Mouse (Mus musculus) limb, embryonic 11.5 days (tissue): ENCODE measurements around the gene Sytl1. TPM values are rescaled to one million over a fixed set of nuclear protein-coding genes. Genes with fewer than 3 reads are reported as not detected.

Source experiments
- ATAC-seq: fragments of 200-750 bp; cut with Nextera tagmentation; 2 replicates; pipeline ENCODE4 v1.8.0; 2017; ENCODE audit warnings: low read depth; ENCODE audit not compliant: insufficient number of reproducible peaks, low FRiP score, low TSS enrichment
- DNase-seq: peaks from one replicate; pipeline ENCODE4 v3.0.0-alpha.2; 2015; ENCODE audit warnings: low spot score
- H3K27ac ChIP-seq: fragments of 300-500 bp; sonication (generic); replicated peaks from 2 replicates; pipeline ENCODE4 v1.5.1; 2014; ENCODE audit warnings: low read depth, mild to moderate bottlenecking, low read length
- H3K27me3 ChIP-seq: fragments of 300-500 bp; sonication (generic); 2 replicates; pipeline ENCODE4 v1.6.1; 2014; ENCODE audit warnings: mild to moderate bottlenecking, low read length, mixed read lengths; ENCODE audit not compliant: control insufficient read depth, insufficient read depth
- H3K36me3 ChIP-seq: fragments of 300-500 bp; sonication (generic); 2 replicates; pipeline ENCODE4 v1.6.1; 2014; ENCODE audit warnings: mild to moderate bottlenecking, low read length, moderate library complexity, mixed read lengths; ENCODE audit not compliant: control insufficient read depth, insufficient read depth
- H3K4me1 ChIP-seq: fragments of 300-500 bp; sonication (generic); 2 replicates; pipeline ENCODE4 v1.6.1; 2014; ENCODE audit warnings: low read length, mixed read lengths; ENCODE audit not compliant: control insufficient read depth, insufficient read depth
- H3K4me2 ChIP-seq: fragments of 300-500 bp; sonication (generic); 2 replicates; pipeline ENCODE4 v1.6.1; 2014; ENCODE audit warnings: low read depth, mild to moderate bottlenecking, moderate library complexity; ENCODE audit not compliant: severe bottlenecking
- H3K4me3 ChIP-seq: fragments of 300-500 bp; sonication (generic); 2 replicates; pipeline ENCODE4 v1.5.1; 2014; ENCODE audit warnings: low read depth, low read length
- H3K9ac ChIP-seq: fragments of 300-500 bp; sonication (generic); 2 replicates; pipeline ENCODE4 v1.6.1; 2014; ENCODE audit warnings: mild to moderate bottlenecking, low read length
- H3K9me3 ChIP-seq: fragments of 300-500 bp; sonication (generic); 2 replicates; pipeline ENCODE4 v1.6.1; 2016; ENCODE audit warnings: low read length; ENCODE audit not compliant: control insufficient read depth
- WGBS: fragments of 180-500 bp; shearing (Covaris S2); extraction: QIAGEN DNeasy Blood & Tissue Kit; methylation state at CpG from one replicate; pipeline ENCODE4 v1.1.7; 2014; 5-methylcytosine and 5-hydroxymethylcytosine counted together
- polyA plus RNA-seq: library from polyadenylated mRNA; unstranded; fragments of >200 nt; fragmentation: Nextera tagmentation; extraction: Ambion mirVana; gene quantifications from 2 replicates; pipeline ENCODE4 v1.2.1, GENCODE M21; 2014

Sytl1 gene
- polyA plus RNA-seq, 1 experiment from 2014 or later: 1.5 TPM

- 93% methylated on average over 9 of the region's 9 CpGs for WGBS
- H3K9ac ChIP-seq: no peak overlapping the region
- H3K4me1 ChIP-seq: no peaks in the 10 kb centered on the region
- H3K36me3 ChIP-seq: peaks cover 23% of the 10 kb centered on the region
- H3K9me3 ChIP-seq: no peaks in the 10 kb centered on the region
- no peak overlapping the region for H3K4me2 ChIP-seq
- no peak overlapping the region for H3K27ac ChIP-seq
- H3K27me3 ChIP-seq: no peaks in the 10 kb centered on the region
- H3K4me3 ChIP-seq: no peak overlapping the region
- DNase-seq: no peak
- no peak for ATAC-seq
Measured at GRCm38 (mm10) chr4:133270929-133271328, 8.0 kb upstream of the Sytl1 start.

- H3K9ac ChIP-seq: no peak overlapping the region
- no peaks in the 10 kb centered on the region for H3K27me3 ChIP-seq
- DNase-seq: no peak
- peaks cover 35% of the 10 kb centered on the region for H3K36me3 ChIP-seq
- H3K4me3 ChIP-seq: no peak overlapping the region
- no peaks in the 10 kb centered on the region for H3K4me1 ChIP-seq
- 93% methylated on average over 3 of the region's 3 CpGs for WGBS
- no peak overlapping the region for H3K27ac ChIP-seq
- no peak for ATAC-seq
- no peak overlapping the region for H3K4me2 ChIP-seq
- H3K9me3 ChIP-seq: no peaks in the 10 kb centered on the region; the same call in 1 of the 2 replicates
Measured at GRCm38 (mm10) chr4:133269596-133269995, 6.7 kb upstream of the Sytl1 start.

- no peak for ATAC-seq
- H3K4me2 ChIP-seq: no peak overlapping the region
Measured at GRCm38 (mm10) chr4:133268931-133269330, 6.0 kb upstream of the Sytl1 start.

GRCm38 (mm10) chr4:133266248-133266880 is 3.5 kb upstream of the Sytl1 start:
- H3K9me3 ChIP-seq: no peaks in the 10 kb centered on the region; the same call in 1 of the 2 replicates
- ATAC-seq: no peak
- no peak for DNase-seq
- no peak overlapping the region for H3K27ac ChIP-seq
- peaks cover 38% of the 10 kb centered on the region for H3K36me3 ChIP-seq
- H3K9ac ChIP-seq: no peak overlapping the region
- H3K27me3 ChIP-seq: no peaks in the 10 kb centered on the region
- H3K4me2 ChIP-seq: no peak overlapping the region
- H3K4me3 ChIP-seq: no peak overlapping the region
- 95% methylated on average over 12 of the region's 12 CpGs for WGBS
- H3K4me1 ChIP-seq: peaks cover 6% of the 10 kb centered on the region; the same call in 1 of the 2 replicates

More at GRCm38 (mm10) chr4:133268931-133269330, 6.0 kb upstream of the Sytl1 start:
- Histone ChIP-seq H3K27ac (no peak overlapping the region), H3K4me3 (no peak overlapping the region), H3K36me3 (peaks cover 38% of the 10 kb centered on the region), H3K4me1 (no peaks in the 10 kb centered on the region), H3K9ac (no peak overlapping the region), H3K9me3 (no peaks in the 10 kb centered on the region; the same call in 1 of the 2 replicates), H3K27me3 (no peaks in the 10 kb centered on the region)
- DNase-seq: no peak
- 94% methylated on average over 3 of the region's 3 CpGs for WGBS

GRCm38 (mm10) chr4:133265759-133266158 is 2.8 kb upstream of the Sytl1 start:
- Histone ChIP-seq H3K36me3 (peaks cover 35% of the 10 kb centered on the region), H3K4me3 (no peak overlapping the region), H3K27ac (no peak overlapping the region), H3K9ac (no peak overlapping the region), H3K4me2 (no peak overlapping the region), H3K9me3 (no peaks in the 10 kb centered on the region; the same call in 1 of the 2 replicates), H3K27me3 (no peaks in the 10 kb centered on the region), H3K4me1 (peaks cover 6% of the 10 kb centered on the region; the same call in 1 of the 2 replicates)
- ATAC-seq (no peak), DNase-seq (no peak)
- 93% methylated on average over 4 of the region's 4 CpGs for WGBS

- Histone ChIP-seq H3K36me3 (peaks cover 35% of the 10 kb centered on the region), H3K9ac (no peak overlapping the region), H3K4me1 (peaks cover 6% of the 10 kb centered on the region; the same call in 1 of the 2 replicates), H3K9me3 (no peaks in the 10 kb centered on the region; the same call in 1 of the 2 replicates), H3K27me3 (no peaks in the 10 kb centered on the region), H3K4me2 (no peak overlapping the region), H3K4me3 (no peak overlapping the region), H3K27ac (no peak overlapping the region)
- DNase-seq (no peak), ATAC-seq (no peak)
- WGBS: 88% methylated on average over 3 of the region's 3 CpGs
Measured at GRCm38 (mm10) chr4:133265297-133265696, 2.4 kb upstream of the Sytl1 start.

- WGBS: 94% methylated on average over 2 of the region's 2 CpGs
- H3K9me3 ChIP-seq: no peaks in the 10 kb centered on the region; the same call in 1 of the 2 replicates
Measured at GRCm38 (mm10) chr4:133264559-133264958, 1.6 kb upstream of the Sytl1 start.

GRCm38 (mm10) chr4:133263756-133264155 is 843 bp upstream of the Sytl1 start:
- no peak overlapping the region for H3K27ac ChIP-seq
- no peaks in the 10 kb centered on the region; the same call in 1 of the 2 replicates for H3K9me3 ChIP-seq
- H3K4me3 ChIP-seq: no peak overlapping the region
- no peak for ATAC-seq
- H3K4me2 ChIP-seq: no peak overlapping the region
- peaks cover 6% of the 10 kb centered on the region; the same call in 1 of the 2 replicates for H3K4me1 ChIP-seq
- no peak for DNase-seq
- 92% methylated on average over 5 of the region's 5 CpGs for WGBS
- H3K27me3 ChIP-seq: no peaks in the 10 kb centered on the region
- peaks cover 27% of the 10 kb centered on the region for H3K36me3 ChIP-seq
- no peak overlapping the region for H3K9ac ChIP-seq

More at GRCm38 (mm10) chr4:133264559-133264958, 1.6 kb upstream of the Sytl1 start:
- no peak for ATAC-seq
- peaks cover 6% of the 10 kb centered on the region; the same call in 1 of the 2 replicates for H3K4me1 ChIP-seq
- no peaks in the 10 kb centered on the region for H3K27me3 ChIP-seq
- H3K4me3 ChIP-seq: no peak overlapping the region
- H3K36me3 ChIP-seq: peaks cover 35% of the 10 kb centered on the region
- DNase-seq: no peak
- no peak overlapping the region for H3K9ac ChIP-seq
- H3K27ac ChIP-seq: no peak overlapping the region
- no peak overlapping the region for H3K4me2 ChIP-seq
